Mouse (Mus musculus): Measurements from ENCODE around the gene Fam71f2. TPM values are rescaled to one million over a fixed set of nuclear protein-coding genes. Genes with fewer than 3 reads are reported as not detected.

Gene Fam71f2
- polyA plus RNA-seq, 1 experiment from 2014 or later, result 0.39 TPM

- peaks cover 9% of the 10 kb centered on the region; the same call in 1 of the 2 replicates for H3K4me1 ChIP-seq (replicated peaks)
- H3K9me3 ChIP-seq, result no peaks in the 10 kb centered on the region
- DNase-seq (ENCODE audit: low spot score), result no peak
- H3K27ac ChIP-seq, result no peak overlapping the region
- 32% methylated on average over 6 of the region's 6 CpGs for WGBS
- no peak overlapping the region for H3K4me3 ChIP-seq
- no peaks in the 10 kb centered on the region for H3K27me3 ChIP-seq (ENCODE audit: insufficient read depth, poor library complexity, severe bottlenecking)
- H3K36me3 ChIP-seq, result no peaks in the 10 kb centered on the region
These were observed 8.1 kb downstream of the Fam71f2 start for GRCm38 (mm10) chr6:29287481-29287880.

DNA sequence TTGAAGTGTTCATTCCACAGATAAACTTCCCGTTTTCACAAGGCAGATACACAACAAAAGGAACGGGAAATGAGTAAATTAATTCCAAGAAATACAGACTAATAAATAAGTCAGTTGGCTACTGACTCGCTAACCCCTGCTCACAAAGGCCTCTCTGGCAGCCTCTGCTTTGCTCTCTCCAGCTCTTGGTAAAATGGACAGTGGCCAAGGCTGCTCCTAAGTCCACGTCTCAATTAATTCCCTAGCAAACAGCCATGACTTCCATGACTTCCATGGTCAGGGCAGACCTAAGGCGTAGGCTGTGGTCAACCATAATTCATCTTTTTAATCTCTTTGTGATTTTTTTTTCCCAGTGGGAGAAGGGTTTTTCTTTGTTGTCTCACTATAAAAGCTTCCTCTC is 8.6 kb downstream of the Fam71f2 start:
- WGBS, result 60% methylated on average over 5 of the region's 5 CpGs
- DNase-seq (ENCODE audit: low spot score), result no peak
- peaks cover 9% of the 10 kb centered on the region; the same call in 1 of the 2 replicates for H3K4me1 ChIP-seq (replicated peaks)
- no peak overlapping the region for H3K27ac ChIP-seq
- no peaks in the 10 kb centered on the region for H3K36me3 ChIP-seq
- H3K27me3 ChIP-seq (ENCODE audit: insufficient read depth, poor library complexity, severe bottlenecking), result no peaks in the 10 kb centered on the region
- no peak overlapping the region for H3K4me3 ChIP-seq
- H3K9me3 ChIP-seq, result no peaks in the 10 kb centered on the region

GRCm38 (mm10) chr6:29288651-29289050 is 9.3 kb downstream of the Fam71f2 start:
- peaks cover 9% of the 10 kb centered on the region; the same call in 1 of the 2 replicates for H3K4me1 ChIP-seq (replicated peaks)
- no peak overlapping the region for H3K27ac ChIP-seq
- no peaks in the 10 kb centered on the region for H3K9me3 ChIP-seq
- H3K27me3 ChIP-seq (ENCODE audit: insufficient read depth, poor library complexity, severe bottlenecking), result no peaks in the 10 kb centered on the region
- no peak for DNase-seq (ENCODE audit: low spot score)
- 67% methylated on average over 6 of the region's 6 CpGs for WGBS
- no peaks in the 10 kb centered on the region for H3K36me3 ChIP-seq
- H3K4me3 ChIP-seq, result no peak overlapping the region

DNA sequence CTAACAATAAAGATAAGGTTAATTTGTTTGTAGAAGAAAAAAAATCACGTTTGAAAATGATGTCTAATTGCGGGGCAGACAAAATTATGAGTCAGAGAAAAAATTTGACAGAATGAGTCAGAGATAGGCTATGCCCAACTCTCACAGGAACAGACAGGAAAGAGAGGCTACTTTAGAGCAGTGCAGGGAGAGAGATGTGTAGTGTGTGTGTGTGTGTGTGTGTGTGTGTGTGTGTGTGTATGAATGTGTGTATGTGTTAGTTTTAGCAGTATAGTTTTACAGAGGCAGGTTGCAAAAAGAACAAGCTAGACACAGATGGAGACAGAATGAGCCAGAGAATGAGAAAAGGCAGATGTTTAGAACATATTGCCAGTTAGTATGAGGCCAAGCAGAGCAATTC is 19.7 kb downstream of the Fam71f2 start:
- Histone ChIP-seq H3K4me3 (no peak overlapping the region), H3K36me3 (no peaks in the 10 kb centered on the region), H3K27me3 (ENCODE audit: insufficient read depth, poor library complexity, severe bottlenecking) (no peaks in the 10 kb centered on the region), H3K4me1 (replicated peaks) (no peaks in the 10 kb centered on the region; the same call in 1 of the 2 replicates), H3K27ac (no peak overlapping the region), H3K9me3 (no peaks in the 10 kb centered on the region)
- 80% methylated on average over 2 of the region's 2 CpGs for WGBS
- no peak for DNase-seq (ENCODE audit: low spot score)

DNA sequence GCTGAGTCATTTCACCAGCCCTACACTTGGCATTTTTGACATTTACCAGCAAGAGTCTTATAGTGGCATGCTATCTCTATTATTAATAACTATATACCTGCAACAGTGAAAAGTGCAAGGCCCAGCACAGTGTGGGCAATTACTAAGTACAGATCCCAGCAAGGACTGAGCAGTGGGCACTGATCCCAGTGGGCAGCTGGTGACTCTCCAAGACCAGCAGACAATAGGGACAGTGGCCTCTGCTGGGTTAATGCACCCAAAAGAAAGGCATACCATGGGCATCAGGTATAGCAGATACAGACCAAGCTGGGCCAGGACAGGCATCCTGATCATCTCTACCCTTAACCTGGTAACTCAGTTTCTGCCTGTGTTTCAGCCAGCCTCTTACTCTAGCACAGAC is 23.9 kb downstream of the Fam71f2 start:
- Histone ChIP-seq H3K27me3 (ENCODE audit: insufficient read depth, poor library complexity, severe bottlenecking) (no peaks in the 10 kb centered on the region), H3K27ac (no peak overlapping the region), H3K36me3 (no peaks in the 10 kb centered on the region), H3K4me1 (replicated peaks) (no peaks in the 10 kb centered on the region; the same call in 1 of the 2 replicates), H3K9me3 (no peaks in the 10 kb centered on the region), H3K4me3 (no peak overlapping the region)
- DNase-seq (ENCODE audit: low spot score), result no peak

GRCm38 (mm10) chr6:29303726-29304125 is 24.3 kb downstream of the Fam71f2 start:
- no peak for DNase-seq (ENCODE audit: low spot score)
- H3K4me3 ChIP-seq, result no peak overlapping the region
- 58% methylated on average over 5 of the region's 5 CpGs for WGBS
- H3K27ac ChIP-seq, result no peak overlapping the region
- no peaks in the 10 kb centered on the region for H3K36me3 ChIP-seq
- H3K27me3 ChIP-seq (ENCODE audit: insufficient read depth, poor library complexity, severe bottlenecking), result no peaks in the 10 kb centered on the region
- no peaks in the 10 kb centered on the region for H3K9me3 ChIP-seq
- no peaks in the 10 kb centered on the region; the same call in 1 of the 2 replicates for H3K4me1 ChIP-seq (replicated peaks)

- no peak for DNase-seq (ENCODE audit: low spot score)
- 91% methylated on average over 4 of the region's 4 CpGs for WGBS
- Histone ChIP-seq H3K9me3 (no peaks in the 10 kb centered on the region), H3K4me1 (replicated peaks) (no peaks in the 10 kb centered on the region; the same call in 1 of the 2 replicates), H3K27ac (no peak overlapping the region), H3K4me3 (no peak overlapping the region), H3K36me3 (no peaks in the 10 kb centered on the region), H3K27me3 (ENCODE audit: insufficient read depth, poor library complexity, severe bottlenecking) (no peaks in the 10 kb centered on the region)
These were observed 26.1 kb downstream of the Fam71f2 start for GRCm38 (mm10) chr6:29305462-29305861.

GRCm38 (mm10) chr6:29308846-29309605 is 29.6 kb downstream of the Fam71f2 start:
- 91% methylated on average over 16 of the region's 16 CpGs for WGBS
- no peak for DNase-seq (ENCODE audit: low spot score)
- Histone ChIP-seq H3K4me1 (replicated peaks) (0 out of 2 replicates have a peak, but pooled peaks cover 4% of the 10 kb centered on the region), H3K9me3 (no peaks in the 10 kb centered on the region), H3K27ac (no peak overlapping the region), H3K36me3 (no peaks in the 10 kb centered on the region), H3K27me3 (ENCODE audit: insufficient read depth, poor library complexity, severe bottlenecking) (no peaks in the 10 kb centered on the region), H3K4me3 (no peak overlapping the region)

GRCm38 (mm10) chr6:29313690-29314202 is 34.4 kb downstream of the Fam71f2 start:
- Histone ChIP-seq H3K27ac (no peak overlapping the region), H3K9me3 (no peaks in the 10 kb centered on the region), H3K27me3 (ENCODE audit: insufficient read depth, poor library complexity, severe bottlenecking) (no peaks in the 10 kb centered on the region), H3K36me3 (no peaks in the 10 kb centered on the region), H3K4me1 (replicated peaks) (peaks cover 4% of the 10 kb centered on the region; the same call in 1 of the 2 replicates), H3K4me3 (no peak overlapping the region)
- DNase-seq (ENCODE audit: low spot score), result no peak
- WGBS, result 65% methylated on average over 14 of the region's 14 CpGs

GRCm38 (mm10) chr6:29317286-29317685 is 37.9 kb downstream of the Fam71f2 start:
- 70% methylated on average over 2 of the region's 2 CpGs for WGBS
- Histone ChIP-seq H3K4me1 (replicated peaks) (peaks cover 9% of the 10 kb centered on the region; the same call in 1 of the 2 replicates), H3K27ac (no peak overlapping the region), H3K36me3 (no peaks in the 10 kb centered on the region), H3K9me3 (no peaks in the 10 kb centered on the region), H3K4me3 (no peak overlapping the region), H3K27me3 (ENCODE audit: insufficient read depth, poor library complexity, severe bottlenecking) (no peaks in the 10 kb centered on the region)
- no peak for DNase-seq (ENCODE audit: low spot score)

DNA sequence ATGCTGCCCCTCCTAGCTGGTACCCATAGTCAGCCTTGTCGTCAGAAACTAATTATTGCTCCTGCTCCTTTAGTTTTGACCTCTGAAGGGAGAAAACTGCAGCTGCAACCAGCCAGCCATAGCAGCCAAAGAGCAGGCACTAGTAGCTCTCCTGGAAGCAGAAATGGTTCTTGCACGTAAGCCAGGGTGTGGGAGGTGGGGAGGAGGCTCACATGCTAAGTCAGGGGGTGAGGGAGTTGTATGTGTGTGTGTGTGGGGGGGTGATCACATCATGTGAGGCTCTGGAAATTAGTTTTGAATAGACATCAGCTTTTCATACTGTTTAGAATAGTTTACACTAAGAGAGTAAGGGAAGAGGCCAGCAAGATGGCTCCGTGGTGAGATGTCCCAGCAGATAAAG is 38.5 kb downstream of the Fam71f2 start:
- no peak overlapping the region for H3K4me3 ChIP-seq
- H3K9me3 ChIP-seq, result no peaks in the 10 kb centered on the region
- H3K27ac ChIP-seq, result no peak overlapping the region
- peaks cover 9% of the 10 kb centered on the region; the same call in 1 of the 2 replicates for H3K4me1 ChIP-seq (replicated peaks)
- WGBS, result 76% methylated on average over 3 of the region's 3 CpGs
- H3K36me3 ChIP-seq, result no peaks in the 10 kb centered on the region
- no peaks in the 10 kb centered on the region for H3K27me3 ChIP-seq (ENCODE audit: insufficient read depth, poor library complexity, severe bottlenecking)
- no peak for DNase-seq (ENCODE audit: low spot score)

DNA sequence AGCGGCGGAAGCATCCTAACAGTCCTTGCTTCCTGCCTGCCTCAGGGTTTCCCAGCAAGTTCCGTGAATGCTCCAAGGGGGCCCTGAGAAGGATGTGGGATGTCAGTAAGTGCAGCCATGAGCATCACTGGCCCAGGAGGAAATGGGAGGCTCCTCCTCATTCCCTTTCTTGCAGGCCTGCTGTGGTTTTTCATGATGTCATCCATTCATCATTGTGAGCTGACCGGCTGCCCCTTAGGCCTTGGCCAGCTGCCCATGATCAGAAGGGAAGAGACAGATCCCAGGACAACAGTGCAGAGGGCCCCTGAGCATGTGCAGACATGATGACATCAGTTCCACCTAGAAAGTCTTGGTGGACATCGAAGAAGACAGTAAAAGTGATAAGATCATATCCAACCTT is 39.5 kb downstream of the Fam71f2 start, which contains the start of gene Fam71f1:
TSS of gene Fam71f1 (plus strand) at position 262 of the 400 bp plus-strand sequence.
- 81% methylated on average over 5 of the region's 5 CpGs for WGBS
- Histone ChIP-seq H3K9me3 (no peaks in the 10 kb centered on the region), H3K36me3 (no peaks in the 10 kb centered on the region), H3K27me3 (ENCODE audit: insufficient read depth, poor library complexity, severe bottlenecking) (no peaks in the 10 kb centered on the region), H3K27ac (no peak within 1 kb of the TSS), H3K4me3 (no peak within 1 kb of the TSS), H3K4me1 (replicated peaks) (peaks cover 6% of the 10 kb centered on the region; the same call in 1 of the 2 replicates)
- peak; percentile 10 for DNase-seq (ENCODE audit: low spot score)

GRCm38 (mm10) chr6:29321586-29321985 is 42.2 kb downstream of the Fam71f2 start:
- Histone ChIP-seq H3K4me3 (no peak overlapping the region), H3K36me3 (no peaks in the 10 kb centered on the region), H3K4me1 (replicated peaks) (peaks cover 5% of the 10 kb centered on the region; the same call in 1 of the 2 replicates), H3K27ac (no peak overlapping the region), H3K27me3 (ENCODE audit: insufficient read depth, poor library complexity, severe bottlenecking) (no peaks in the 10 kb centered on the region), H3K9me3 (no peaks in the 10 kb centered on the region)
- DNase-seq (ENCODE audit: low spot score), result no peak
- WGBS, result 81% methylated on average over 6 of the region's 6 CpGs
